Mouse (Mus musculus): ENCODE data around the gene Pcdh19.
A peak's percentile ranks its signal among the peaks of the same experiment; 100 is the strongest.

GRCm38 (mm10) chrX:133734984-133735383, 46.2 kb upstream of the Pcdh19 start:
- no peak for TF ChIP-seq POLR2A (IDR thresholded peaks at IDR 0.05; ENCODE audit: low read depth, low read length)
- peak; percentile 54; the same call in 1 of the 2 replicates for TF ChIP-seq CTCF (IDR thresholded peaks at IDR 0.05; ENCODE audit: extremely low read depth, insufficient read length, insufficient replicate concordance, low read depth, low read length)
